Mouse (Mus musculus): ENCODE data around the gene Gm6509. TPM values are rescaled to one million over a fixed set of nuclear protein-coding genes. Genes with fewer than 3 reads are reported as not detected.
"Not testable (repeated sequence)": the region's sequence is repeated elsewhere in the genome, so short reads cannot be mapped to it uniquely, and the experiment has no call there.

Gm6509 gene
- not detected in 2 replicates for polyA plus RNA-seq (2015; fragmentation: Nextera tagmentation; extraction: Ambion mirVana)

GRCm38 (mm10) chr5:94623679-94624078 is at the start of gene Gm6509:
Gene Gm6509 (plus strand): TSS chr5:94623979.
- H3K9ac ChIP-seq (ENCODE audit: low read length); H3K4me3 ChIP-seq (ENCODE audit: low read length); H3K27ac ChIP-seq (ENCODE audit: low read length); H3K4me1 ChIP-seq (ENCODE audit: control insufficient read depth, insufficient read depth, low read length); ATAC-seq (replicated peaks; ENCODE audit: extremely low read depth, insufficient read depth, low FRiP score); H3K9me3 ChIP-seq (replicated peaks; ENCODE audit: control insufficient read depth, low read length); H3K36me3 ChIP-seq (ENCODE audit: control insufficient read depth, insufficient read depth); H3K4me2 ChIP-seq (ENCODE audit: low read depth, low read length); H3K27me3 ChIP-seq (ENCODE audit: control insufficient read depth, insufficient read depth, low read length): not testable (repeated sequence)
- WGBS, result no CpG with 5 or more reads among the region's 2 CpGs

DNA sequence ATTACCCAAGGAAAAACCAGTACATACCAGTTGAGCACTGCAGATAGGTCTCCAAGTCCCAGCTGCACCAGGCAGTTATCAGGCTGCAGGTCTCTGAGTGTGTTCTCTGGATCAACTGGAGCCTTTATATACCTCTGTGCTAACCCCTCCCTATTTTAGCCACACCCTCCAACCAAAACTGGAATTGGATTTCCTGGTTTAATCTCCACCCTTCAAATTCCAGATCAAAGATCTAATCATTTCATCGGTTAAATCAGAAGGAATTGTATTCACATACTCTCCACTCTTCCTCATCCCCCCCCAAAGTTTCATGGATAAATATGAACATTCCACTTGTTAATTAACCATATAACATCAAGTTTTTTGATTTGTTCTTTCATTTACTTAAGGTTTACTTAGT is 7.5 kb upstream of the Gm6509 start, which contains the start of gene Gm3147:
Gm3147 (minus strand) TSS at position 101 of the 400 bp plus-strand sequence.
- H3K27ac ChIP-seq (ENCODE audit: low read length); H3K4me3 ChIP-seq (ENCODE audit: low read length); H3K4me1 ChIP-seq (ENCODE audit: control insufficient read depth, insufficient read depth, low read length); H3K9ac ChIP-seq (ENCODE audit: low read length); H3K4me2 ChIP-seq (ENCODE audit: low read depth, low read length); H3K9me3 ChIP-seq (replicated peaks; ENCODE audit: control insufficient read depth, low read length); ATAC-seq (replicated peaks; ENCODE audit: extremely low read depth, insufficient read depth, low FRiP score); H3K36me3 ChIP-seq (ENCODE audit: control insufficient read depth, insufficient read depth); H3K27me3 ChIP-seq (ENCODE audit: control insufficient read depth, insufficient read depth, low read length): not testable (repeated sequence)
- no CpG with 5 or more reads among the region's 1 CpGs for WGBS

GRCm38 (mm10) chr5:94648082-94648481 is 24.3 kb downstream of the Gm6509 start, which contains the start of gene Gm6205:
Gene Gm6205 (plus strand): TSS chr5:94648382.
- H3K27me3 ChIP-seq (ENCODE audit: control insufficient read depth, insufficient read depth, low read length); H3K4me3 ChIP-seq (ENCODE audit: low read length); H3K27ac ChIP-seq (ENCODE audit: low read length); H3K4me2 ChIP-seq (ENCODE audit: low read depth, low read length); H3K4me1 ChIP-seq (ENCODE audit: control insufficient read depth, insufficient read depth, low read length); H3K36me3 ChIP-seq (ENCODE audit: control insufficient read depth, insufficient read depth); H3K9me3 ChIP-seq (replicated peaks; ENCODE audit: control insufficient read depth, low read length); ATAC-seq (replicated peaks; ENCODE audit: extremely low read depth, insufficient read depth, low FRiP score); H3K9ac ChIP-seq (ENCODE audit: low read length): not testable (repeated sequence)
- WGBS, result no CpG with 5 or more reads among the region's 2 CpGs

Other genes starting within 250 kb of the Gm6509 start
- not detected in 2 replicates for gene Gm7682, start 178.2 kb upstream of the Gm6509 start, polyA plus RNA-seq (2015; fragmentation: Nextera tagmentation; extraction: Ambion mirVana)
- gene Gm3139, start 97.7 kb upstream of the Gm6509 start, polyA plus RNA-seq (2015; fragmentation: Nextera tagmentation; extraction: Ambion mirVana), result not detected in 2 replicates
- not detected in 2 replicates for gene Gm3147, start 7.6 kb upstream of the Gm6509 start, polyA plus RNA-seq (2015; fragmentation: Nextera tagmentation; extraction: Ambion mirVana)
- not detected in 2 replicates for gene Gm6205, start 24.4 kb downstream of the Gm6509 start, polyA plus RNA-seq (2015; fragmentation: Nextera tagmentation; extraction: Ambion mirVana)
- gene Gm3183, start 241.5 kb downstream of the Gm6509 start, polyA plus RNA-seq (2015; fragmentation: Nextera tagmentation; extraction: Ambion mirVana), result not detected in 2 replicates